Mouse (Mus musculus) hindlimb bud, embryonic 11.5 days (tissue): ENCODE results near the gene Sec14l5.

Source experiments
- DNase-seq: peaks from one replicate; pipeline ENCODE4 v3.0.0-alpha.2; 2012; ENCODE audit warnings: low read depth, low spot score; ENCODE audit errors: extremely low spot score

Sec14l5 gene

GRCm38 (mm10) chr16:5153299-5154026 lies 6.6 kb downstream of the Sec14l5 start:
- no peak for DNase-seq

- no peak for DNase-seq
These were observed 8.1 kb downstream of the Sec14l5 start for GRCm38 (mm10) chr16:5155014-5155413.

- DNase-seq = no peak
These were observed 9.6 kb downstream of the Sec14l5 start for GRCm38 (mm10) chr16:5156495-5156894.

GRCm38 (mm10) chr16:5157113-5157512 lies 10.2 kb downstream of the Sec14l5 start:
- no peak for DNase-seq

- no peak for DNase-seq
These were observed 12.3 kb downstream of the Sec14l5 start for GRCm38 (mm10) chr16:5159248-5159647.

- DNase-seq = no peak
These were observed 17.4 kb downstream of the Sec14l5 start for GRCm38 (mm10) chr16:5164327-5164726.

GRCm38 (mm10) chr16:5168038-5168437 lies 21.1 kb downstream of the Sec14l5 start:
- no peak for DNase-seq

GRCm38 (mm10) chr16:5168829-5169228 lies 21.9 kb downstream of the Sec14l5 start:
- DNase-seq = no peak

GRCm38 (mm10) chr16:5172636-5173035 lies 25.7 kb downstream of the Sec14l5 start:
- no peak for DNase-seq

- no peak for DNase-seq
These were observed 36.5 kb downstream of the Sec14l5 start for GRCm38 (mm10) chr16:5183310-5183975.

- DNase-seq = no peak
These were observed 37.2 kb downstream of the Sec14l5 start for GRCm38 (mm10) chr16:5184101-5184500.

GRCm38 (mm10) chr16:5184956-5185355 lies 38.0 kb downstream of the Sec14l5 start:
- DNase-seq = no peak

GRCm38 (mm10) chr16:5185691-5186090 lies 38.8 kb downstream of the Sec14l5 start:
- no peak for DNase-seq

- no peak for DNase-seq
These were observed 39.3 kb downstream of the Sec14l5 start for GRCm38 (mm10) chr16:5186234-5186633.

- peak; percentile 30 for DNase-seq
These were observed 48.2 kb downstream of the Sec14l5 start for GRCm38 (mm10) chr16:5195080-5195479.

- DNase-seq = peak; percentile 33
These were observed 55.8 kb downstream of the Sec14l5 start for GRCm38 (mm10) chr16:5202681-5203080.

- DNase-seq = no peak
These were observed 56.3 kb downstream of the Sec14l5 start for GRCm38 (mm10) chr16:5203200-5203599.

GRCm38 (mm10) chr16:5203668-5204433 lies 56.9 kb downstream of the Sec14l5 start, which contains the start of gene Nagpa:
Gene Nagpa, minus strand, starts transcription at chr16:5204012.
- peak; percentile 81 for DNase-seq

- DNase-seq = no peak
These were observed 58.6 kb downstream of the Sec14l5 start for GRCm38 (mm10) chr16:5205431-5205970.

GRCm38 (mm10) chr16:5206051-5206450 lies 59.1 kb downstream of the Sec14l5 start:
- DNase-seq = no peak

- DNase-seq = no peak
These were observed 63.5 kb downstream of the Sec14l5 start for GRCm38 (mm10) chr16:5210365-5210764.
